Mouse (Mus musculus) cerebellum, adult 2 months (tissue): ENCODE measurements around the gene Tdgf1. TPM values are rescaled to one million over a fixed set of nuclear protein-coding genes. Genes with fewer than 3 reads are reported as not detected.

ENCODE experiments used
- DNase-seq, 2 experiments: peaks; one replicate each; pipeline ENCODE4 v3.0.0; 2021
- H3K27ac ChIP-seq: fragments of 200-500 bp; 2 replicates; pipeline ENCODE4 v1.5.1; 2012; ENCODE audit warnings: low read length, control low read depth, inconsistent platforms; ENCODE audit not compliant: insufficient read depth
- H3K27me3 ChIP-seq: fragments of 200-500 bp; 2 replicates; pipeline ENCODE4 v1.6.1; 2012; ENCODE audit warnings: inconsistent platforms, mild to moderate bottlenecking, low read length, moderate library complexity; ENCODE audit not compliant: control insufficient read depth, insufficient read depth
- H3K4me1 ChIP-seq: fragments of 200-500 bp; 2 replicates; pipeline ENCODE4 v1.6.1; 2011; ENCODE audit warnings: low read length; ENCODE audit not compliant: control insufficient read depth, insufficient read depth
- H3K4me3 ChIP-seq: fragments of 200-500 bp; replicated peaks from 2 replicates; pipeline ENCODE3; 2011; ENCODE audit warnings: mild to moderate bottlenecking, low read depth, low read length, control low read depth; ENCODE audit not compliant: insufficient read depth
- CTCF ChIP-seq: fragments of 200-500 bp; IDR thresholded peaks from 2 replicates; pipeline ENCODE4 v1.5.1; 2011; ENCODE audit warnings: low read depth, mild to moderate bottlenecking, control low read depth, low read length, moderate library complexity, borderline replicate concordance; ENCODE audit not compliant: insufficient read depth
- POLR2A ChIP-seq: fragments of 200-500 bp; IDR thresholded peaks from 2 replicates; pipeline ENCODE4 v1.6.1; 2011; ENCODE audit warnings: low read length, control low read depth, borderline replicate concordance; ENCODE audit not compliant: insufficient read depth
- WGBS: fragments of 180-500 bp; shearing (Covaris S2); methylation state at CpG from one replicate; pipeline ENCODE4 v1.1.7; 2018; 5-methylcytosine and 5-hydroxymethylcytosine counted together
- polyA plus RNA-seq: library from polyadenylated mRNA; depleted of rRNA; stranded (reverse); fragments of >200 nt; gene quantifications from 2 replicates; pipeline ENCODE4 v1.2.3, GENCODE M21; 2012

Gene Tdgf1
- polyA plus RNA-seq, 1 experiment: 7.2 TPM

DNA sequence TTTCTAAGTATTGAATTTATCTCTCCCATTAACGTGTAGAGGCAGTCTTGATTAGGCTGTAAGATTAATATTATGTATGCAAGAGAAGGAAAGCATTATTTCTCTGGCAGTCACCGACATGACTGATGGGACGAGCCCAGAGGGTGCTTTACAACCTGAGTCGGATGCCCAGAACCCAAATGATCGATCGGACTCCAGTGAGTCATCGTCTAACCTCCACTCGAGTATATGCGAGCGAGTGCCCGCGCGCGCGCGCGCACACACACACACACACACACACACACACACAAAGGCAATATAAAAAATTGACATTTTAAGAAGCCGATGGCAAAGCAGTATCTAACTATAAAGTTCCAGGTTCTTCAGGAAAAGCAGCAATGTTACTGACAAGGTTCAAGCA lies 615 bp downstream of the Tdgf1 start:
- H3K4me1 ChIP-seq: no peaks in the 10 kb centered on the region
- H3K27me3 ChIP-seq: no peaks in the 10 kb centered on the region; the same call in 1 of the 2 replicates
- WGBS: 58% methylated on average over 18 of the region's 18 CpGs
- no peak overlapping the region for H3K4me3 ChIP-seq
- no peak overlapping the region for H3K27ac ChIP-seq
- DNase-seq: no peak
- TF ChIP-seq CTCF: no peak

DNA sequence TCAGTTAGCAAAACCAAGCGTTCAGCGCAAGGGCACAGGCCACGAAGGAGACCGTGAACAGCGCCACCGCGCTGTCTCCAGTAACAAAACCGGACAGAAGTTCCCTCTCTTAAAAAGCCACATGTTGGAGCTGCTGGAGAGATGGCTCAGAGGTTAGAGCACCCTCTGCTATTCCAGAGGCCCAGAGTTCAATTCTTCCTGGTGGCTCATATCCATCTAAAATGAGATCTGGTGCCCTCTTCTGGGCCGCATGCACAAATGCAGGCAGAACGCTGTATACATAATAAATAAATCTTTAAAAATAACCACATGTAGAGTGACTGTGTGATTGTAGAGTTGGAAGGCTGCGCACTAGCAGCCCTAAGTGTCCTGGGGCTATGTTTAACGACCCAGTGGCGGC lies 1.7 kb downstream of the Tdgf1 start:
- no peak overlapping the region for H3K27ac ChIP-seq
- TF ChIP-seq POLR2A: no peak
- peak; percentile 16; the same call in 1 of the 2 replicates for TF ChIP-seq CTCF
- no peak for DNase-seq
- no peaks in the 10 kb centered on the region for H3K4me1 ChIP-seq
- H3K4me3 ChIP-seq: no peak overlapping the region
- WGBS: 40% methylated on average over 13 of the region's 13 CpGs
- no peaks in the 10 kb centered on the region; the same call in 1 of the 2 replicates for H3K27me3 ChIP-seq

GRCm38 (mm10) chr9:110937506-110938490 lies 8.2 kb downstream of the Tdgf1 start:
- Histone ChIP-seq H3K4me1 (peaks cover 5% of the 10 kb centered on the region), H3K4me3 (no peak overlapping the region), H3K27ac (no peak overlapping the region), H3K27me3 (no peaks in the 10 kb centered on the region)
- DNase-seq: no peak
- 87% methylated on average over 12 of the region's 12 CpGs for WGBS
- TF ChIP-seq POLR2A (no peak), CTCF (no peak)

- Histone ChIP-seq H3K27ac (0 out of 2 replicates have a peak overlapping the region, but pooled peaks have one; percentile 23), H3K4me1 (peaks cover 5% of the 10 kb centered on the region), H3K27me3 (no peaks in the 10 kb centered on the region), H3K4me3 (no peak overlapping the region)
- DNase-seq: peak in 1 of 2 experiments; percentile 9
- TF ChIP-seq CTCF: no peak
- no peak for TF ChIP-seq POLR2A
- 50% methylated on average over 7 of the region's 7 CpGs for WGBS
Observed at GRCm38 (mm10) chr9:110935941-110936340, 10.0 kb downstream of the Tdgf1 start.

- Histone ChIP-seq H3K4me3 (no peak overlapping the region), H3K27ac (peak overlapping the region; percentile 67; the same call in 1 of the 2 replicates), H3K27me3 (no peaks in the 10 kb centered on the region), H3K4me1 (peaks cover 5% of the 10 kb centered on the region)
- TF ChIP-seq POLR2A (no peak), CTCF (no peak)
- WGBS: 26% methylated on average over 12 of the region's 12 CpGs
- DNase-seq: peak; percentile 29 to 59
Observed at GRCm38 (mm10) chr9:110933850-110934437, 12.0 kb downstream of the Tdgf1 start.

DNA sequence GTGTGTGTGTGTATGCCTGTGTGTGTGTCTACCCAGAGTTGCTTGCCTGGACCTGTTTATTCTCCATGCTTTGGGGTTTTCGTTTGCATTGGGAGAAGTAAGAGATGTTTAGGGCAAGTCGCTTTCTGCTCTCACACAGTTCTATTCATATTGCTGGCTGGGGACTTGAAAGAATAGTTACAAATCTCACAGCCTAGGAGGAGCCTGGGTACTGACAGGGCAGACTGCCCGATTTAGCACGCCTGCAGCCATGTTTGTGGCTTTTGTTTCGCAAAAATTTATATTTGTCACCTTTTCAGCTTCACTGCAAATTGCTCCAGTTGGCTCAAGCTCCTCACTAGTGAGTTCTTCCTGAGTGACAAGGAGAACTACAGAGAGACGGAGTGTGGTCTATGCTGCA lies 14.4 kb downstream of the Tdgf1 start:
- peak in 1 of 2 experiments; percentile 9 for DNase-seq
- peaks cover 5% of the 10 kb centered on the region for H3K4me1 ChIP-seq
- no peak for TF ChIP-seq CTCF
- no peak for TF ChIP-seq POLR2A
- no peaks in the 10 kb centered on the region for H3K27me3 ChIP-seq
- H3K27ac ChIP-seq: no peak overlapping the region
- WGBS: 35% methylated on average over 6 of the region's 6 CpGs
- no peak overlapping the region for H3K4me3 ChIP-seq

DNA sequence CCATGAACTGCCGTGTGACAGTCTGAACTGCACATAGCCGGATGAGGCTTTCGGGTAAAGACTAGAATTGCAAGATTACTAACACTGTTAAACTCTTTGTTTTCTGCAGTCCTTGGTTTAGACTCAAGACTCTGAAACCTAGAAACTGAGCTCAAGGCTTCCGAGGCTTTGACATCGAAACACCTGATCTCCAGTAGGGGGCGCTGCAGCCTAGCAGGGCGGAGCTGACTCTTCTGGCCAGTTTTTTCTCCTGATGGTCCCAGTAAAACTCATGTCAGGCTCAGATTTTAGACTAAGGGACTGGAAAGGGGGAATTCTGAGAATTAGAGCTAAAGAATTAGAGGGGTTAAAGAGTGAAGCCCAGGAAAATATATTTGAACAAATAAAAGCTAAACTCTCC lies 23.2 kb downstream of the Tdgf1 start:
- peak; percentile 31 to 32 for DNase-seq
- H3K4me3 ChIP-seq: no peak overlapping the region
- WGBS: 17% methylated on average over 7 of the region's 7 CpGs
- no peaks in the 10 kb centered on the region for H3K4me1 ChIP-seq
- TF ChIP-seq CTCF (peak; percentile 67; the same call in 1 of the 2 replicates), POLR2A (no peak)
- H3K27ac ChIP-seq: no peak overlapping the region
- H3K27me3 ChIP-seq: no peaks in the 10 kb centered on the region

- no peaks in the 10 kb centered on the region for H3K27me3 ChIP-seq
- no peak overlapping the region for H3K4me3 ChIP-seq
- WGBS: 59% methylated on average over 15 of the region's 15 CpGs
- DNase-seq: no peak
- H3K27ac ChIP-seq: no peak overlapping the region
- no peaks in the 10 kb centered on the region for H3K4me1 ChIP-seq
- TF ChIP-seq POLR2A (no peak), CTCF (no peak)
Observed at GRCm38 (mm10) chr9:110920665-110921419, 25.1 kb downstream of the Tdgf1 start.
